Mouse (Mus musculus): Measurements from ENCODE around the gene Lbhd1. TPM values are rescaled to one million over a fixed set of nuclear protein-coding genes. Genes with fewer than 3 reads are reported as not detected.

The Lbhd1 gene
- polyA plus RNA-seq, 2 experiments = 6.0 to 70.0 TPM

- peak overlapping the region; percentile 88 for H3K4me2 ChIP-seq (replicated peaks; ENCODE audit: low read depth, low read length, severe bottlenecking)
These were observed 11.2 kb upstream of the Lbhd1 start for GRCm38 (mm10) chr19:8872266-8872840.

GRCm38 (mm10) chr19:8875031-8875430 is 8.5 kb upstream of the Lbhd1 start:
- Histone ChIP-seq H3K27me3 (ENCODE audit: control insufficient read depth, insufficient read depth, low read length) (no peaks in the 10 kb centered on the region), H3K4me3 (replicated peaks; ENCODE audit: low read length) (no peak overlapping the region), H3K36me3 (ENCODE audit: control insufficient read depth, insufficient read depth, low read length) (peaks cover 41% of the 10 kb centered on the region), H3K4me2 (replicated peaks; ENCODE audit: low read depth, low read length, severe bottlenecking) (no peak overlapping the region), H3K9me3 (ENCODE audit: control insufficient read depth, low read length) (no peaks in the 10 kb centered on the region), H3K4me1 (ENCODE audit: control insufficient read depth, insufficient read depth, low read length) (peaks cover 8% of the 10 kb centered on the region; the same call in 1 of the 2 replicates), H3K27ac (replicated peaks; ENCODE audit: low read depth, low read length) (no peak overlapping the region), H3K9ac (ENCODE audit: low read depth, low read length, severe bottlenecking) (no peak overlapping the region)
- DNase-seq (ENCODE audit: low spot score) (no peak), ATAC-seq (ENCODE audit: low FRiP score, low read depth) (no peak)
- TF ChIP-seq POLR2A (IDR thresholded peaks at IDR 0.05; ENCODE audit: borderline replicate concordance, extremely low read depth, insufficient read depth, insufficient read length) = no peak
- 94% methylated on average over 7 of the region's 7 CpGs for WGBS

More at GRCm38 (mm10) chr19:8872266-8872840, 11.2 kb upstream of the Lbhd1 start:
- Histone ChIP-seq H3K36me3 (ENCODE audit: control insufficient read depth, insufficient read depth, low read length) (peaks cover 36% of the 10 kb centered on the region), H3K9me3 (ENCODE audit: control insufficient read depth, low read length) (no peaks in the 10 kb centered on the region), H3K27ac (replicated peaks; ENCODE audit: low read depth, low read length) (no peak overlapping the region), H3K4me3 (replicated peaks; ENCODE audit: low read length) (peak overlapping the region; percentile 91), H3K9ac (ENCODE audit: low read depth, low read length, severe bottlenecking) (peak overlapping the region; percentile 93), H3K4me1 (ENCODE audit: control insufficient read depth, insufficient read depth, low read length) (peaks cover 4% of the 10 kb centered on the region; the same call in 1 of the 2 replicates), H3K27me3 (ENCODE audit: control insufficient read depth, insufficient read depth, low read length) (no peaks in the 10 kb centered on the region)
- ATAC-seq (ENCODE audit: low FRiP score, low read depth) (no peak), DNase-seq (ENCODE audit: low spot score) (no peak)
- WGBS = 79% methylated on average over 10 of the region's 10 CpGs
- no peak for TF ChIP-seq POLR2A (IDR thresholded peaks at IDR 0.05; ENCODE audit: borderline replicate concordance, extremely low read depth, insufficient read depth, insufficient read length)

DNA sequence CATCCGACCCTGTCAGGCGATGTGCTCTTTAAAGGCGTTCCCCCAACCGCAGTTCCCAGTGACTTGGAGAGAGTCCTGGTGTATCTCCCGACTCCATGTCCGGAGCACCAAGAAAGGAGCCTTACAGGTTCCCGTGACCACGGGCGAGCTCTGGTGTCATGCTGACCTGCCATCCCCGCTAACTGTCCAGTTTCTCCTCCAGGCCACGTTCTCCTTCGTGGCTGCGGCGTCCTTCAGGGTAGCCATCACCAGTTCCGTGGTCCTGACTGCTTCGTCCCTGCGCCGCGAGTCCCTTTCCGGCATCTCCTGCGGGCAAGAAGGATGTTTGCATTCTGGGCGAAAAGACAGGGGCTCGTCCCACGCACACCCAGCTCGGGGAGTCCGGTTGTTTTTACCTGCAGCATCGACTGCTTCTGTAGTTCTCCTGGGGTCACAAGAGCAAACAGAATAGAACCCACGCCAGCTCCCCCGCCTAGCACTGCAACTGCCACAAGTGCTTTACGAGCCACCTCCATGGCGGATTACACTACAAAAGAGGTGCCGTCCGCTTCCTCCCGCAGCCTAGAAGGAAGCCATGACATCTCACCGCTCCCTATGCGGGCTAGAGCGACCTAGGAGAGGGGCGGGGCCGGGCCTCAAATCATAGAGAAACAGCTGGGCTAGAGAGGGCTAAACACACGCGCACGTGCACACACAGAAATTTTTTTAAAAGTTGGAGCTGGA is 3.1 kb upstream of the Lbhd1 start, which contains the start of gene Uqcc3:
Gene Uqcc3, minus strand, starts transcription at position 613 of the 723 bp plus-strand sequence.
- Histone ChIP-seq H3K36me3 (ENCODE audit: control insufficient read depth, insufficient read depth, low read length) (peaks cover 20% of the 10 kb centered on the region), H3K9me3 (ENCODE audit: control insufficient read depth, low read length) (no peaks in the 10 kb centered on the region), H3K27me3 (ENCODE audit: control insufficient read depth, insufficient read depth, low read length) (no peaks in the 10 kb centered on the region), H3K4me1 (ENCODE audit: control insufficient read depth, insufficient read depth, low read length) (peaks cover 5% of the 10 kb centered on the region; the same call in 1 of the 2 replicates), H3K4me3 (replicated peaks; ENCODE audit: low read length) (peak within 1 kb of the TSS; percentile 71), H3K9ac (ENCODE audit: low read depth, low read length, severe bottlenecking) (peak within 1 kb of the TSS; percentile 83), H3K4me2 (replicated peaks; ENCODE audit: low read depth, low read length, severe bottlenecking) (peak within 1 kb of the TSS; percentile 80), H3K27ac (replicated peaks; ENCODE audit: low read depth, low read length) (peak within 1 kb of the TSS; percentile 75)
- DNase-seq (ENCODE audit: low spot score) = peak; percentile 91
- peak; percentile 86; the same call in 1 of the 2 replicates for TF ChIP-seq POLR2A (IDR thresholded peaks at IDR 0.05; ENCODE audit: borderline replicate concordance, extremely low read depth, insufficient read depth, insufficient read length)
- peak; percentile 95 for ATAC-seq (ENCODE audit: low FRiP score, low read depth)
- WGBS = 2% methylated on average over 42 of the region's 42 CpGs

DNA sequence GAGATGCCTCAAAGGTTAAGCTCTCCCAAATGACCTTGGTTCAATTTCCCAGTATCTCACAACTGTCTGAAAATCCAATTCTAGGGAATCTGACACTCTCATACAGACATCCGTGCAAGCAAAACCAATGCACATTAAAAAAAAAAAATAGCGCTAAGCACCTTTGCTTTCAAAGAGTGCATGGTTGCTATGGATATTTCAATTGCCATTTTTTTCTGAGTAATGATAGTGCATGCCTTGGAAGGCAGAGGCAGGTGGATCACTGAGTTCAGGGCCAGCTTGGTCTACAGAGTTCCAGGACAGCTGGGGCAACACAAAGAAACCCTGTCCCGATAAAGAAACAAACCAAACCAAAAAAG is 2.5 kb upstream of the Lbhd1 start:
- no peak; the same call in 1 of the 2 replicates for ATAC-seq (ENCODE audit: low FRiP score, low read depth)
- DNase-seq (ENCODE audit: low spot score) = no peak
- Histone ChIP-seq H3K27ac (replicated peaks; ENCODE audit: low read depth, low read length) (no peak overlapping the region; the same call in 1 of the 2 replicates), H3K9ac (ENCODE audit: low read depth, low read length, severe bottlenecking) (peak overlapping the region; percentile 83; the same call in 1 of the 2 replicates), H3K27me3 (ENCODE audit: control insufficient read depth, insufficient read depth, low read length) (no peaks in the 10 kb centered on the region), H3K9me3 (ENCODE audit: control insufficient read depth, low read length) (no peaks in the 10 kb centered on the region), H3K4me1 (ENCODE audit: control insufficient read depth, insufficient read depth, low read length) (peaks cover 5% of the 10 kb centered on the region; the same call in 1 of the 2 replicates), H3K4me2 (replicated peaks; ENCODE audit: low read depth, low read length, severe bottlenecking) (peak overlapping the region; percentile 80), H3K4me3 (replicated peaks; ENCODE audit: low read length) (peak overlapping the region; percentile 71), H3K36me3 (ENCODE audit: control insufficient read depth, insufficient read depth, low read length) (peaks cover 15% of the 10 kb centered on the region)
- TF ChIP-seq POLR2A (IDR thresholded peaks at IDR 0.05; ENCODE audit: borderline replicate concordance, extremely low read depth, insufficient read depth, insufficient read length) = no peak
- WGBS = 19% methylated on average over 3 of the region's 3 CpGs

- peak overlapping the region; percentile 77; the same call in 1 of the 2 replicates for H3K4me3 ChIP-seq (replicated peaks; ENCODE audit: low read length)
- 0 out of 2 replicates have a peak overlapping the region, but pooled peaks have one; percentile 86 for H3K9ac ChIP-seq (ENCODE audit: low read depth, low read length, severe bottlenecking)
- no peaks in the 10 kb centered on the region for H3K27me3 ChIP-seq (ENCODE audit: control insufficient read depth, insufficient read depth, low read length)
- no peaks in the 10 kb centered on the region for H3K9me3 ChIP-seq (ENCODE audit: control insufficient read depth, low read length)
- H3K4me1 ChIP-seq (ENCODE audit: control insufficient read depth, insufficient read depth, low read length) = peaks cover 10% of the 10 kb centered on the region; the same call in 1 of the 2 replicates
- no peak for ATAC-seq (ENCODE audit: low FRiP score, low read depth)
- peaks cover 16% of the 10 kb centered on the region for H3K36me3 ChIP-seq (ENCODE audit: control insufficient read depth, insufficient read depth, low read length)
- peak overlapping the region; percentile 88 for H3K27ac ChIP-seq (replicated peaks; ENCODE audit: low read depth, low read length)
- no peak for TF ChIP-seq POLR2A (IDR thresholded peaks at IDR 0.05; ENCODE audit: borderline replicate concordance, extremely low read depth, insufficient read depth, insufficient read length)
- H3K4me2 ChIP-seq (replicated peaks; ENCODE audit: low read depth, low read length, severe bottlenecking) = peak overlapping the region; percentile 84
- WGBS = 42% methylated on average over 1 of the region's 1 CpGs
- DNase-seq (ENCODE audit: low spot score) = no peak
These were observed 3.5 kb downstream of the Lbhd1 start for GRCm38 (mm10) chr19:8886916-8887584.

Measured in limb, embryonic 14.5 days (tissue).